Mouse (Mus musculus) kidney, adult 9 months (tissue): ENCODE results near the gene Zfp689.

Source experiments
- DNase-seq: peaks from one replicate; pipeline ENCODE4 v3.0.0; 2022

Gene Zfp689

DNA sequence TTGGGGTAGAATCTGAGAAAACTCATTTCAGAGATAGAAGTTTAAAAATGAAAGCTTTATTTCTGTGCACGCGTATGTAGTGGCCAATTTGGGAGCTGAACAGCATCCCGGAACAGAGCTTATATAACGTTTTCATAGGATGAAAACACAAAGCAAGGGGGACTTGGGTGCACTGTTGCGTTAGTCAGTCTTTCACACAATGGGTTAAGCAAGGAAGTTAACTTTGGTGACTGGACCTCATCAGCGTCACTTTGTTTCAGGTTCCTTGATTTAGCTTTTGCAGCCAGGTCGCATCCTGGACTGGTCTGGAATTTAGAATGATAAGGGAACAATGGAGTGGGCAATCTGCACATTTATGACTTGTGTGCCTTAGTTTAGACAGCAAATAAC lies 55.0 kb downstream of the Zfp689 start:
- no peak for DNase-seq

DNA sequence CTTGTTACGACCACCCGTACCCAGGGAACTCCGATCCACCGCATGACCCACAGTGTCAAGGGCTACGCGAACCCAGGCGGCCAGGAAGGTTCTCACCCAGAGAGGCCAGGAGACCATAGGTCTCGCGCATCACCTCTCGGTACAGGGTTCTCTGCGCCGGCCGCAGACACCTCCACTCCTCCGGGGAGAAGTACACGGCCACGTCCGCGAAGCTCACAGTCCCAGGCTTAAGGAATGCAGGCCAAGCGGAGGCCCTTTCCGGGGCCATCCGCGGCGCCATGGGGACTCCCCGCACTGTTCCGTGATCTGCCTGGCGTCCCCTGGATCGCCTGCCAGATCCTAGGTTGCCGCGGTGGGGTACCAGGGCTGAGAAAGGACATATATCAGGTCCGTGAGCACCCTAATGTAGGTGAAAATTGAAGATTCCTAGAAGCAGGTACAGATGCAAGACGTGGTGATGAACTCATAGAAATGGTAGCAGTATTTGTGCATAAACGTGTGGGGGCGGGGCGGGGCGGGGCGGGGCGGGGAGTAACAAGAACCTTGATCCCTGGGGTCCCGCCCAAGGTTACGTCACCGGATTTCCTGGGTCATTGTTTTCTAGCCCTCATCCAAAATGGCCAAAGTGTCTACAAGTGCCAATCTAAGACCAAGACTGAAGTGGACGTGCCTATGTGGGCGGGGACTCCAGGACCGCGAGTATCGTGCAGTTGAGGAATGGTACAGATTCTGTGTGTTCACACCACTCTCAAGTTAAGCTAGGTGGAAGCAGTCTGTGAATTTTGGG lies 55.6 kb downstream of the Zfp689 start, which contains the start of gene E430018J23Rik:
TSS of gene E430018J23Rik (minus strand) at position 473 of the 787 bp plus-strand sequence.
- DNase-seq: peak; percentile 100

DNA sequence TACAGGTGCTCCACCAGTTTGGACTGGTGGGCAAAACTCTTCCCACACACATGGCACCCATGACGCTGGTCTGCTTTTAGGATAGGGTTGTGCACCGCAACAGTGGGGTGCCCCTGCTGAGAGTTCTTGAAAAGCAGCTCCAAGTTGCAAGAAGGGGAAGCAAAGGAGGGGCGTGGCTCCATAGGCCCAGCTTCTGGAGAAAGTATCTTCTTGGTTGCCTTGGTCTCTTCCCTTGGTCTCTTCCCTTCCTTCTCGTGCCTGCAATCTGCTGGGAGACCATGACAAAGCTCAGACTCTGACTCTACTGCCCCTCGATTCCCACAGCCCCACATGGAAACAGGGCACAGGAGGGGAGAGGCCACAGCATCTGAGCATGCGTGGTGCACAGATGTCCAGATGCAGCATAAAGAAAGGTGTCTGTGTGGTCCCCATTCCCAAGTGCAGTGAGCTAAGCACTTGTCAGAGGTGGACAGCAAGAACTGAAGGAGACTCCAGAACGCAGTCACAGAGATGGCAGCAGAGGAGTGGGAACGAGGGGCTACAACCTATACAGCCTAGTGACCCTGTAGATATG lies 56.6 kb downstream of the Zfp689 start:
- DNase-seq: no peak
